Mouse (Mus musculus) heart, embryonic 11.5 days (tissue): ENCODE measurements at regions not wholly inside any gene's neighbourhood (a gene's known extent, or its start where the extent isn't known, plus 50 kb on each side); places are given as distances from the start of the nearest gene placed in this dataset.

Experiments used
- ATAC-seq: fragments of 200-750 bp; cut with Nextera tagmentation; replicated peaks from 2 replicates; pipeline ENCODE4 v1.8.0; 2017; ENCODE audit warnings: moderate library complexity; ENCODE audit not compliant: insufficient number of reproducible peaks, low FRiP score, low TSS enrichment
- H3K27ac ChIP-seq: fragments of 300-500 bp; sonication (generic); 2 replicates; pipeline ENCODE4 v1.5.1; 2014; ENCODE audit warnings: mild to moderate bottlenecking, low read depth, low read length
- H3K27me3 ChIP-seq: fragments of 300-500 bp; sonication (generic); 2 replicates; pipeline ENCODE4 v1.6.1; 2014; ENCODE audit warnings: mild to moderate bottlenecking, low read length, mixed read lengths; ENCODE audit not compliant: control insufficient read depth, insufficient read depth
- H3K36me3 ChIP-seq: fragments of 300-500 bp; sonication (generic); 2 replicates; pipeline ENCODE4 v1.6.1; 2014; ENCODE audit warnings: mild to moderate bottlenecking, low read length, moderate library complexity, mixed read lengths; ENCODE audit not compliant: control insufficient read depth, insufficient read depth
- H3K4me1 ChIP-seq: fragments of 300-500 bp; sonication (generic); 2 replicates; pipeline ENCODE4 v1.6.1; 2014; ENCODE audit warnings: low read length; ENCODE audit not compliant: control insufficient read depth, insufficient read depth
- H3K4me2 ChIP-seq: fragments of 300-500 bp; sonication (generic); 2 replicates; pipeline ENCODE4 v1.6.1; 2014; ENCODE audit warnings: mild to moderate bottlenecking, moderate library complexity
- H3K4me3 ChIP-seq: fragments of 300-500 bp; sonication (generic); 2 replicates; pipeline ENCODE4 v1.5.1; 2014; ENCODE audit warnings: low read depth, low read length
- H3K9ac ChIP-seq: fragments of 300-500 bp; sonication (generic); 2 replicates; pipeline ENCODE4 v1.6.1; 2014; ENCODE audit warnings: mild to moderate bottlenecking, low read depth, low read length, moderate library complexity
- H3K9me3 ChIP-seq: fragments of 300-500 bp; sonication (generic); replicated peaks from 2 replicates; pipeline ENCODE4 v1.6.1; 2016; ENCODE audit warnings: low read length; ENCODE audit not compliant: control insufficient read depth
- WGBS: fragments of 180-500 bp; shearing (Covaris S2); extraction: QIAGEN DNeasy Blood & Tissue Kit; methylation state at CpG from one replicate; pipeline ENCODE4 v1.1.7; 2014; ENCODE audit not compliant: insufficient replicate concordance; 5-methylcytosine and 5-hydroxymethylcytosine counted together

DNA sequence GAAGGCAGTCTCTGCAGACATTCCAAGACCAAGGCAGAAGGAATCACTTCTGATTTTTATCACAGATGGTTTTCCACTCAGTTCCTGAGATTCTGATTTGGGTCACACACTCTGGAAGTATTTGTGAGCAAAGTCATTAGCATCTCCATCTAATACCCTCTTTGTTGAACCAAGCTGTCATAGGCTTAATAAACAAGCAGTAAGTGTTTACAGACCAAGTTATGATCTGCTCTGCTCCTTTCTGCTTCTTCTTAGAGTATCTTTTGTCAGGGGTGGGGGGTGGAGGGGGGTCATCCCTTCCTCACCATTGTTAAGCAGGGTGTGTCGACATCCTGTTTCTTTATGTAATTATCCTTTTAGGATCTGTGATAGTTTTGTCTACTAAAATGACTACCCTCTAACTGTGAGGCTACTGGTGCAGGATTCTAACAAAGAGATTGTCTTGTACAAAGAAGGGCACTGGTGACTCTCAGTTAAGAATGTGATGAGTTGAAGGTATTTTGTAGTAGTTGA, 358.2 kb upstream of the Adgrl2 start:
- Histone ChIP-seq H3K4me2 (no peak overlapping the region), H3K4me1 (no peaks in the 10 kb centered on the region), H3K9ac (no peak overlapping the region), H3K27ac (no peak overlapping the region), H3K4me3 (no peak overlapping the region), H3K9me3 (no peaks in the 10 kb centered on the region), H3K27me3 (no peaks in the 10 kb centered on the region), H3K36me3 (no peaks in the 10 kb centered on the region)
- ATAC-seq = no peak
- 61% methylated on average over 1 of the region's 1 CpGs for WGBS

DNA sequence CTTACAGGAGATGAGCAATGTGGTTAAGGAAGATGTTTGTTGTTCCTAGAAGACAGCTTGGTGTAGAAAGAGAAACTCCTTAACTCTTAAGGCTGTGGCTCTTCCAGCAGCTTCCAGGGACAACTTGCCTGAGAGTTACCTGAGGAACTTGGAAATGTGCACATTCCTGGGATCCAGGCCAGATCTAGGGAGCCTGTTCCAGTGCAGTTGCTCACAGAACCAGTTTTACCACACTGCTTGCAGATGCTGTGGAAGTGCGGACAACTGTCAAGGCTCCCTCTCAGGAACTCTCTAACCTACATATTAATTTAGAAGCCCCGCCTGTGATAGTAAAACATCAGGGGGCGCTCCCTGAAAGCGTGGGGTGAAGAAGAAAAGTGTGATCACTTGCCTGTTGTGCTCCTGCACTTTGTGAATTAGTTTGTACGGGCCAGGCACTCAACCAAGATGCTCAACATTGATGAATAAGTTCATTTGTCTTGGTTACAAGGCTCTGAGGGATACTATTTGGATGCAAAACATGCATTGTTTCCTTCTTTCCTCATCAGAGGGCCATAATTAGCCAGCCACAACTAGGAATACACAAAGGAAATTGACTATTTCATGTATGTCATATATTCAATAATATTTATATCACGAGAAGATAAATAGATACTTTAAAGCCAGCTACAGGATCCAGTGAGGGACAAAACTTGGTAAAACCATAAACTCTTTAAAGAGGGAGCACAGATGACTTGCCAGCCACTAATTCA, 357.1 kb upstream of the Adgrl2 start:
- no peaks in the 10 kb centered on the region for H3K27me3 ChIP-seq
- no peaks in the 10 kb centered on the region for H3K4me1 ChIP-seq
- H3K4me2 ChIP-seq = no peak overlapping the region
- WGBS = 60% methylated on average over 6 of the region's 6 CpGs
- H3K4me3 ChIP-seq = no peak overlapping the region
- no peaks in the 10 kb centered on the region for H3K9me3 ChIP-seq
- no peak for ATAC-seq
- no peak overlapping the region for H3K9ac ChIP-seq
- H3K36me3 ChIP-seq = no peaks in the 10 kb centered on the region
- H3K27ac ChIP-seq = no peak overlapping the region

DNA sequence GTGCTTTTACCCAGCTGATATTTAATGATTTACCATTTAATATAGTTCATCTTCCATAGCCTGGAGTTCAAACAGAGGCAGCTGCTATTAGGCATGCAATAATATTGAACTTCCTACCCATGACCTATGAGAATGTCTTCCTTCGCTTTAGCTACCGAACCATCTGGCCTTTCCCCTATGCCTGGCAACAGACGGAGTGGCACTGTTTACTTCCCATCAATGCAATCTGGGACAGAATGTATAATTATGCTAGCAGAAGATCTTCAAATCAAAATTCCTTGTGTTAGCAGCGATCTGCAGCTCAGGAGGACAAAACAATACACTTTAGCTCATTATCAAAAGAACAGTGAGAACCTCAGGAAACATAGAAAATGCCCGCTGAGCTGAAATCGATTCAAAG, 352.2 kb upstream of the Adgrl2 start:
- Histone ChIP-seq H3K36me3 (no peaks in the 10 kb centered on the region), H3K4me2 (no peak overlapping the region), H3K9me3 (no peaks in the 10 kb centered on the region), H3K27me3 (no peaks in the 10 kb centered on the region), H3K4me3 (no peak overlapping the region), H3K27ac (no peak overlapping the region), H3K4me1 (no peaks in the 10 kb centered on the region), H3K9ac (no peak overlapping the region)
- 82% methylated on average over 6 of the region's 6 CpGs for WGBS
- ATAC-seq = no peak

DNA sequence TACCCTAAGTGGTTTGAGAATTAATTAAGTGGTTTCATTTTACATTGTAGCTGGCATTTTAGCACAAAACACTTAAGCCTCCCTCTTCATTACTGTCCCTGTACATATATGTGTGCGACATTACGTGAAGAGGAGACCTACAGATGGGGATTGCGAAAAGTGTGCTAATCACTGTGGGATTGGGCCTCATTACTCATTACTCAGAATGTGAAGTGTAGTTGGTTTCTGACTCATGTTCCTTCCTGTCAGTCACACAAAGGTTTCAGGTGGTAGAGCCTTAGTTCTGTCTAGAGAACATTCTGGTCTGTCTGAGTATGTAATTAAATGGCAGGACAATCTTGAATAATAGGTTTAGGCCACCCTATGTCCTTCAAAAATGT, 349.0 kb upstream of the Adgrl2 start:
- WGBS = 90% methylated on average over 3 of the region's 3 CpGs
- no peak for ATAC-seq
- Histone ChIP-seq H3K9me3 (no peaks in the 10 kb centered on the region), H3K4me3 (no peak overlapping the region), H3K36me3 (no peaks in the 10 kb centered on the region), H3K4me1 (no peaks in the 10 kb centered on the region), H3K27ac (no peak overlapping the region), H3K27me3 (no peaks in the 10 kb centered on the region), H3K4me2 (no peak overlapping the region), H3K9ac (no peak overlapping the region)

DNA sequence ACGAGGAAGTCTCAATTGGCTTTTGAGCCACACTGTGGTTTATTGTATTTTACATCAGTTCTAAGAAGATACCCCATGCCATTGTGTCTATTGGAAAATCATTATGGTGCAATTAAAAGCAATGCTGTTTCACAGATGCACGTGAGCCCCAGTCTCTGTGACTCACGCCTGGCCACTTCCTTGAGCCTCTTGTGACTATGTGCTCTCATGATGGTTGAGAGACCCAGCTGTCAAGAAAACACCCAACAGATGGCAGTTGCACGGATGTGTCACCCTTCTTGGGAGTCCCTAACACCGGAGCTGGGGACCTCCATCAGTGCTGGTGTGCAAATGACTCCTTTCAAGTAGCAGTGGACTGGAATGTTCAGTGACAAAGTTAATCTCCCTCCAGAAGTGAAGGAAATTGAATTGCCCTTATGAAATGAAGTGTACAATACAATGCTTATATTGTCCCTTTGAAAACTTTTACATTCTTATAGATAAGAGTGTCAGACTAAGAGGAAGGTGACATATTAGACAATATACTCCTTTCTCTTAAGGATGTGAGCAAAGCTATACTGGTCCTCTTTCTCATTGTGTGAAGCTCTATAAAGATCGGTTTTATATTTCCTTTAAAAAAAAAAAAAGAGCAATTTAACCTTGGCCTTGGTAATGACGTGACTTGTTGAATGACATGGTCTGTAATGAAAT, 348.5 kb upstream of the Adgrl2 start:
- no peaks in the 10 kb centered on the region for H3K4me1 ChIP-seq
- H3K9me3 ChIP-seq = no peaks in the 10 kb centered on the region
- no peak overlapping the region for H3K9ac ChIP-seq
- no peak overlapping the region for H3K27ac ChIP-seq
- 71% methylated on average over 7 of the region's 7 CpGs for WGBS
- H3K4me2 ChIP-seq = no peak overlapping the region
- H3K4me3 ChIP-seq = no peak overlapping the region
- ATAC-seq = no peak
- no peaks in the 10 kb centered on the region for H3K27me3 ChIP-seq
- H3K36me3 ChIP-seq = no peaks in the 10 kb centered on the region

DNA sequence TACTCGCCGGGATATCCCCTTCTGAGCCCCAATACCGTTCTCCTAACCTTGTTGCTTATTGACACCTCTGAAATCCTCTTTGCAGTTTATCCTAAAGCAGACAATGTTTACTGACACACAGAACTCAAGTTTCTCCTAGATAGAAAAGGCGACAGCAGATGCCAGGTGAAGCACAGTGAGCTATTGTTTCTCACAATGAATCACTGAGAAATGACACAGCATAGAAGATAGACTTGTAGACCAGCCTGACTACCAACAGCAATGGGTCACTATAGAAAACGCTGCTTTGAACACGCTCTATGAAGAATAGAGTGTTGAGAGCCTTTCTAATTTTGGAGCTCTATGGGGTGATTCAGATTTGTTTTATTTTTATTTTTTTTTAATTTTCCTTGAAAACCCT, 344.9 kb upstream of the Adgrl2 start:
- Histone ChIP-seq H3K4me2 (no peak overlapping the region), H3K27me3 (no peaks in the 10 kb centered on the region), H3K36me3 (no peaks in the 10 kb centered on the region), H3K27ac (no peak overlapping the region), H3K4me3 (no peak overlapping the region), H3K9ac (no peak overlapping the region), H3K9me3 (no peaks in the 10 kb centered on the region), H3K4me1 (peaks cover 6% of the 10 kb centered on the region; the same call in 1 of the 2 replicates)
- ATAC-seq = no peak
- 72% methylated on average over 6 of the region's 6 CpGs for WGBS

DNA sequence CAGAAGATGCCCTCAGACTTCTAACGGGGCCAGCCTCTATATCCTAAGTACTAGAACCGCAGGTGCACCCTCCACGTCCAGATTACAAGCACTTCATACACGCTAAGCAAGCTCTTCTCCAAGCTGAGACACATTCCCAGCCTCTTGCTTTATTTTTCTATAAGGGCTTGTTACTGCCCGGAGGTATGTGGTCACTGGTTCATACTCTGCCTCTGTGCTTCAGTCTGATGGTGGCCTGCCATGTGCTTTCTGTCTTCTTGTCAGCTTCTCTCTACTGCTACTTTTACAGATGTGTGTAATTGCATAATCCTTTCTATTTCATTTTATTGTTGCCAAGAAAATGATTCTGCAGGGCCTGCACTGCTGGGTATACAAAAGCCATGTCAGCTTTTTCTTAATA, 343.3 kb upstream of the Adgrl2 start:
- WGBS = 66% methylated on average over 5 of the region's 5 CpGs

DNA sequence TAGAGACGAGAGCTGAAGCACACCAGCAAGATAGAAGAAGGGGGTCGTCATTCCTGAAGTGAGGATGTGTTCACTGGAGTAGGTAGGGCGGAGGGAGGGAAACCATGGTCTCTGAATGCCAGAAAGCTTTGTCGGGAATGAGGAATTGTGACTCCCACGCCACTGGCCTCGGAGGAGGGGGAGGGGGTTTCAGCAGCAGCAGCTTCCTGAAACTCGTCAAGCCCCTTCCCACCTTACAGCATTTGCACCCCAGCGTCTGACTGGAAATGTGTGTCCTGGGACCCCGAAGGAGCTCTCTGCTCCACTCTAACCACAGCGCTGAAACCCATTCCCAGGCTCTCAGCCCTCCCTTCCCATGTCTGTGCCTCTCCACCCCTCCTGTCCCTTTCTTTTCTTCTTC, 342.8 kb upstream of the Adgrl2 start:
- no peak for ATAC-seq
- Histone ChIP-seq H3K4me1 (peaks cover 9% of the 10 kb centered on the region; the same call in 1 of the 2 replicates), H3K4me3 (no peak overlapping the region), H3K9me3 (no peaks in the 10 kb centered on the region), H3K27me3 (no peaks in the 10 kb centered on the region), H3K36me3 (no peaks in the 10 kb centered on the region), H3K27ac (no peak overlapping the region), H3K4me2 (no peak overlapping the region), H3K9ac (no peak overlapping the region)
- 37% methylated on average over 10 of the region's 10 CpGs for WGBS

More for the DNA sequence above, 343.3 kb upstream of the Adgrl2 start:
- Histone ChIP-seq H3K4me2 (no peak overlapping the region), H3K27ac (no peak overlapping the region), H3K9me3 (no peaks in the 10 kb centered on the region), H3K4me1 (peaks cover 9% of the 10 kb centered on the region; the same call in 1 of the 2 replicates), H3K27me3 (no peaks in the 10 kb centered on the region), H3K9ac (no peak overlapping the region), H3K36me3 (no peaks in the 10 kb centered on the region), H3K4me3 (no peak overlapping the region)
- no peak for ATAC-seq
